Mouse (Mus musculus): ENCODE data around the gene Myl7.

DNA sequence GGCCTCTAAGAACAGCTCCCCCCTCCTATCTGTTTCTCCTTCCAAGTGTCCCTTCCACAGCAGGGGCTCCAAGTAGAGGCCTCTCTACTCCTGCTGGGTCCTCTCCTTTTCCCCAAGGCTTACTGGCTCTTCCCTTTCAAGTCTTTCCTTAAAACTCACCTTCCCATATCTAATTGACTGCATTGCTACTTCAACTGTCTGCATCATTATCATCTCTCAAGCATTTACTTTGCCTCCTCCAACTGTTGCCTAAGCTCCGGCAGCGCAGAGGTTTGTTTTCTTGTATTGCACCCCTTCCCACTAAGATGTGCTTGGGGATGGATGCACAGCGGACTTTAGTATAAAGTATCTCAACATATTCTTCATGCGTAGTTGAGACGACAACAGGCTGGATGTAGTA, 21.2 kb downstream of the Myl7 start:
- no peak for TF ChIP-seq CTCF (IDR thresholded peaks at IDR 0.05; ENCODE audit: low read depth, low read length)
- no peak for TF ChIP-seq POLR2A (IDR thresholded peaks at IDR 0.05; ENCODE audit: extremely low read depth, insufficient read depth, low read length)
